Mouse (Mus musculus) spleen, embryonic (tissue): ENCODE measurements around the gene Lin28b.

Experiments used
- CTCF ChIA-PET: fragments of 350-600 bp; sonication (Branson Sonifier 250); formaldehyde crosslinking; loops from one replicate; lab custom pipeline; 2022; lab: Charles Lee

The Lin28b gene

DNA sequence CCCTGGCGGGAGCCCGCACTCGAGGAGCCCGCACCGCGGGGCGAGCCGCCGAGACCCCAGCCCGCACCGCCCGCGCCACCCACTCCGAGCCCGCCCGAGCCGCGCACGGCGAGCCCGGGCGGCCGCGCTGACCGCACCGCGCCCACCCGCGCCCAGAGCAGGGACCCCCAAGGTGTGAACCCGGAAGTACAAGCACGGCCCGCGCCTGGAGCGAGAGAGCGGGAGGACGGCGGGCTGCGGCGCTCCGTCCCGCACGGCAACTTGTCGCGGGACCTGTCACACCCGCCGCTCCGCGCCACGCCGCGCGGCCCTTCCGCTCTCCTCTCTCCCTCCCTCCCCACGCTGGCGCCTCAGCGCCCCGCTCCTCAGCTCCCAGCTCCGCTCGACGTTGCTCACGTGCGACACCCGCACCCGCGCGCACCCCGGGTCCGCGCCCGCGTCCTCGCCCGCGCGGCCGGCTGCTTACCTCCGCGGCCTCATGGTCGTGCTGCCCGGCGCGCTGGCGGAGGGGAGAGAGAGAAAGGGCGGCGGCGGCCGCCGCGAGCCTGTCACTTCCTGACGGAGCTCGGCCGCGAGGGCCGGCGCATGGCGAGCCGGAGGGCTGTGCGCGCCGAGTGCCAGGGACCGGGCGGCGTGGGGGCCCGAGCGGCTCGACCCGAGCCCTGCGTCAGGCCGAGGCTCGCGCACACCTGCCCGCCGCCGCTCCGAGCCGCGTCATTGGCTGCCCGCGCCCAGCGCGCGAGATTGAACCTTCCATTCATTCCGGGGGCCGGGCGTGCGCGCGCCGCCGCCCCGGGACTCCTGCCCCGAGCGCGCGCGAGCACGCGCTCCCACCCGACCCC lies at the start of gene Lin28b:
TSS of gene Lin28b (minus strand) at position 635 of the 842 bp plus-strand sequence.
- CTCF ChIA-PET, result no interaction called here

DNA sequence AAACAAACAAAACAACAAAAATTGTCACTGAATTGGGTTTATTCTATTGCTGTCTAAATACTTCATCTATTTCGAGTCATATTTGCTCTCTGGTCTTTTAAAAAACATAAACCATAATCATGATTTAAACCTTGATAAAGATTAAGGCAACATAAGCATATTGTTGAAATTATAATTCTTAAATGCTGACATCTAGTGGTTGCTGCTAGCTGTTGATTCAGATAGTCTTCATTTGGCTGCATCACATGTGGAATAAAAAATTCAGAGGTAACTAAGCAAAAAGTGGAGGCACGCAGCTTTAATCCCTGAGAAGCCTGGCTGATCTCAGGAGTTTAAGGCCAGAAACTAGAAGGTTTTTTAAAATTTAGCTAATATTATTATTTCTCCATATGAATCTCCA lies 25.6 kb upstream of the Lin28b start:
- CTCF ChIA-PET, result no interaction called here

DNA sequence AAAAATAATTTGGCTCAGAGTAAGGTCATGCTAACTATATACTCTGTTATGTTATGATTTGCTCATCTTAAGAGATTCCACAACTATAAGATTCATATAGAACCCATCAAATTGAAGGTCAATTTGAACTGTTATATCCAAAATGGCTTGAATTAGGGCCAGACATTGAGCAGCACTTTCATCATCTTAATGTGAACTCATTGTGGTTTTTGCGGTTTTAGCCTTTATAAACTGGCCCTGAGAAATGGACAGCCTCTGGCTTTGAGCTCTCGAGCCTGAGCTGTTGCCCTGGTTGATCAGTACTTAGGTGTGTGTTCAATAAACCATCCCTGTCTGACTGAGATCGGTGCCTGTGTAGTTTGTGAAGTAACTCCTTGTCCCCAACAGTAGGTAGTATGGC lies 24.5 kb upstream of the Lin28b start:
- CTCF ChIA-PET, result no interaction called here

DNA sequence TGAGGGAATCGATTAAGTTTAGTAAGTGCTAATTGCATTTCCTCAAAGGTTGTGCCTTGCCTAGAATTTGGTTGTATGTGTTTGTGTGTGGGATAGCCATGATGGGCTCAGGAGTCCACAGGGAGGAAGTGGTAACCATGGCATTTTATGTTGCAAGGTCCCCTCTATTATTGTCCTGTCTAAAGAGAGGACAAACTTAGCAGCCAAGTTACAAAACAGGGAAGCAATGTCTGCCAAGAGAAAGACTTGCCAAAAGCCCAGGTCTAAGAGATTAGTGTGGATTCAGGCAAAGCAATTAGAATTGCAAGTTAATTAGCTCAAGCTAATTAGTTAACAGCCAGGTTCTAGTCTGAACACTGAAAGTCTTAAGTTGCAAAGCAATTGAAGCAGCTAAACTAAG lies 14.1 kb upstream of the Lin28b start:
- CTCF ChIA-PET, result no interaction called here

DNA sequence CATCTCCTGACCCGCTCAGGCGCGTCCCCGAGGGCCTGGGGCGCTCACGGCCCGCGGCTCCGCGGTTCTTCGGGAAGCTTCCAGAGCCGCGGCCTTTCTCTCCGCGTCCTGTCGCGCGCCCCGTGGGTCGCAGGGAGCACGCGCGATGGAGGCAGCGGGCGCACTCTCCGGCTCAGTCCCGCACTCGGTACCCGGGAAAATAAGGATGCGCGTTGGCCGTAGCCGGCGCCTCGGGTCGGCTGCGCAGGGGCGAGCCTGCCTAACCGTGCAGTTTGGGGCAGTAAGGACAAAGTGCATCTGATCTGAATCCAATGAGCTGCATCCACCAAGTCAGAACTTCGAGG lies 380 bp upstream of the Lin28b start:
- CTCF ChIA-PET, result no interaction called here

DNA sequence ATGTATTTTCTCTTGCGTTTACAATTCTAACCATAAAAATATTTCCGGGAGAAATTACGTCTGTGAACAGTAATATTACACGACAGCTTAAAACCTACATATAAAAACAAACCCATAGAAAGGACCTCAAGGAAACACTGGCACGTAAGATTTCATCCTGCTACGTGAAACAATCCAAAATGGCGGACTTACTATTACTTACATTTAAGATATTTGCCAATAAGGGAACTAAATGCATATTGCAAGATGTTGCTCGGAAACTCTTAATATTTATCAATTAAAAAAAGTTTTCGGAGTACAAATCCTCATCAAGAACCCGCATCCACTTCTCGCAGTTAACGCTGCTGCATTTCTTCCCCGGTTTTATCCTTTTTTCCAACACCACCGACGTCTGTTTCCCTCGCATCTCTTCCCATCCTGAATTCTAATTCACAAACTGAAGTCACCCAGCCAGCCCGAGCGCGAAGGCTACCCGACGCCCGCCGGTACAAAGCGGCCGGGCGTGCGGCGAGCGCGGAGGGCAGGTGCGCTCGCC lies 902 bp downstream of the Lin28b start:
- CTCF ChIA-PET, result no interaction called here

DNA sequence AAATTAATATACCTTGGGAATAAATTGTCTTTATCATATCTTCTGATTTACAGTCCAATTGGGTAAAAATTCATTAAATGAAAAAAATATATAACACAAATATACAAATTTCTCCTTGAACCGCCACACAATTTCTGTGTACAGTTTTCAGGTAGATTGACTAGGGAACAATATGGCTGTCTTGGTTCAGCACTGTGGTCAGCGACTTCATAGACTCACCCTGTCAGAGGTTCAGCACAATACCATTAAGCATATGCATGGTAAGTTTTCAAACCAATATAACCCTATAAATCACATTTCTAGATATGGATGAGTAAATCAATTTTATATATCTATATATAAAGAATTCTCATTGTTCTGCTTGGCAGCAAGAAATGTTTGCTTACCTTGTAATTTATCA lies 3.0 kb downstream of the Lin28b start:
- CTCF ChIA-PET, result no interaction called here

DNA sequence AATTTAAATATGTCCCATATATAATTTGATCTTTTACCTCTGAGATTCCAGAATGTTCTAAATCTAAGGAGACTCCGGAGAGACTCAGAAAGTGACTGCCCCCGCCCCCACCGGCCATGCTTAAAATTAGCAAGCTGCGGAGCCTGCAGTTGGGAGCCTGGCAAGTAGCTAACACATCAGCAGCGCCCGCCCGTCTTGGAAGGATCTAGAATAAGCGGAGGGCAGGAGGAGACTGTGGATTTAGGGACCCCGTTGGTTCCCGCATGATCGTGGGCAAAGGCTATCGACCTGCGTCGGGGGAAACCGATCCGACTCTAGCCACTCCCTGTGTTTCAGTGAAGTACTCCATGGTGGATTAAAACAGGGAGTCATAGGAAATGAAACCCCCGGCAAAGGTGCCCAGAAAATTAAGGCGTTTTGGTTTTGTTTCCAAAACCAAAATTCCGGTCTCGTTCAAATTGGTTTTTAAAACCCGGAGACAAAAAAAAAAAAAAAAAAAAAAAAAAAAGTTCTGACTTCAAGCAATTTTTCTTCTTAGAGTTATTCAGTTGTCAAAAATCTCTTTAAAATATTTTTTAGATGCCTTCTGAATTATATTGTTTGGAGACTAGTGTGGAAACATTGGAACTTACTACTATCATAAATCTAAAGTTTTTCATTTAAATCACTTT lies 12.4 kb downstream of the Lin28b start:
- CTCF ChIA-PET, result no interaction called here

DNA sequence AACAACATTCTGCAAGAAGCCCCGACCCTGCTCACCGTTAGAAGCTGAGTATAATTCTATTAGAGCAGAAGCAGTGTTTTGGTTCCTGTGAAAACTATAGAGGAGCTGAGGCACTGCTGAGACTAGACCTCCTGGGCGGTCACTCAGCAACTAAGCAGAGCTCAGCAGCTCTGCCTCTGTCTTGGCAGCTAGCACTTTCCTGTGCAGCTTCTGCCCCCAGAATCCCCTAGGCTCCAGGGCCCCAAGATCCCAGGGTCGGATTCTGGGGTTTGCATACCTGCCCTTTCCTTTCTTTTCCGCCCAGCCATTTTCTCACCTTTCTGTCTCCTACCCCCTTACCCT lies 13.1 kb downstream of the Lin28b start:
- CTCF ChIA-PET, result no interaction called here

DNA sequence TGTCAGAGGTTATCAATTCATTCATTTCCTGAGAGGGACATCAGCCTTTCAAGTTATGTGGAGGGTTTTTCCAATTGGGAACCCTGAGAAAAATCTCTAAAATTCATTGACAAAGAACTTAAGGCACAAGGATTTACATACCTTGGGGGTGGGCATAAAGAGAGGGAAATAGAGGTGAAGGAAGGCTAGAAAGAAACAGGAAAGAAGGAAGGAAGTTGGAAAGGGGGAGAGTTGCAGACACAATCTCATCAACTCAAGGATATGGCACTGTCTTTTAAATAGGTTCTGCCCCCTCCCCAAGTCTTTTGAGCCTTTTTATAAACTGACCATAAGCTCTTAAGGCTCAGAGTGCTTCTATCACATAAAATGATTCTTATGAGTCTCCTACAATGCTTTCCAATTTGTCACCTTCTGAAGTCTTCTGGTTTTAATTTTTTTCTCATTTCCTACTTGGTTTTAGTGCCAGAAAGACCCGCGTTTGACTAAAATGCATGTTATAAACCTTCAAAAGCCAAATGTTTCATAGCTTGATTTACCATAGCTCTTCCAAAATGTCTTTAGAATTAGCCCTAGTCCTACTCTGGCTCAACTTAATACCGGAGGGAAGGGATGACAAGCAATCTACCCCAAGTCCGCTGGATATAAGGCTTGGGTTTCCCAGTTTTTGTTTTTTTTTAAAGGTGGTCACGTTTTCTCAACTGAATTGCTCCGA lies 13.6 kb downstream of the Lin28b start:
- CTCF ChIA-PET, result no interaction called here

DNA sequence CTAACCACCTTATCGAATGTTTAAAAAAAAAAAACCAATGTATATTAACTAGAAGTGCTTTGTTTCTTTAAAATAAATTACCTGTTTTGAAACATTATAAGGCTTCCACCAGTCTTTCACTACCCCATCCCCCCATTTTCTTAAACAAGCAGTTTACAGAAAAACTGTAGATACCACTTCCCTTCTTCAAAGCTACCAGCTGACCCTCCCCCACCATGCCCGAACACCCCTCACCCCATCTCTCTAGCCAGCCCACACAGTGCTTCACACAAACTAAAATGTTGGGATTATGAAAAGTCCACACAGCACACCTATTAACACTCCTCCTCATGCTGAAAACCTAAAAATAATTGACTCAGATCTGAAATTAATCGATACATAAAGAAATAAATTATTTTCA lies 14.9 kb downstream of the Lin28b start:
- CTCF ChIA-PET, result no interaction called here

DNA sequence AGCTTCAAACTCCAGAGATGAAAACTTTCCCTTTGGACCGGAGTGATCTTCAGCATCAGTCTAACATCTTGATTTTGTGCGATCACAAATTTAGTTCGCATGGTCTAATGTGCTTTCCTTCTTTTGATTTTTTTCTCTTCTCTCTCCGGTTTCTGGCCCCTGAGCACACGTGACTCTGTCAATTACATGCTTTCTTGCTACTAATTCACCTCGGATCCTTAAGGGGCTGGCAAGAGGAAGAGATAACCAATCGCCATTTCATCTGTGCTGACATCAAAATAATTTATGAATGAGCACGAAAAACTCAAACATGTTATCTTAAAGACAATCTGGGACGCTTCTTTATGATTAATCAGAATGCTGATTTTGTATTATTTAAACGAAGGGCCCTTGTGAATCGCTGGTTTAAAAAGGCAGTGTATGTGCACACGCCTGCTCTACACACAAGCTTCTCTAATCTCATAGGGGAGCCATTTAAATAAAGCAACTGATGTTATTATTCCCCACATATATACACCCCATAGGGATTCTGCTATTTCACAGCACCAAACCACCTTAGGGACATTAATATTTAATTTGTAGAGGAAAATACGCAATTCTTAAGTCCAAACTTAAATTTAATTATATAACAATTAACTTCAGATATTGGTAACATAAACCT lies 16.0 kb downstream of the Lin28b start:
- CTCF ChIA-PET, result no interaction called here

DNA sequence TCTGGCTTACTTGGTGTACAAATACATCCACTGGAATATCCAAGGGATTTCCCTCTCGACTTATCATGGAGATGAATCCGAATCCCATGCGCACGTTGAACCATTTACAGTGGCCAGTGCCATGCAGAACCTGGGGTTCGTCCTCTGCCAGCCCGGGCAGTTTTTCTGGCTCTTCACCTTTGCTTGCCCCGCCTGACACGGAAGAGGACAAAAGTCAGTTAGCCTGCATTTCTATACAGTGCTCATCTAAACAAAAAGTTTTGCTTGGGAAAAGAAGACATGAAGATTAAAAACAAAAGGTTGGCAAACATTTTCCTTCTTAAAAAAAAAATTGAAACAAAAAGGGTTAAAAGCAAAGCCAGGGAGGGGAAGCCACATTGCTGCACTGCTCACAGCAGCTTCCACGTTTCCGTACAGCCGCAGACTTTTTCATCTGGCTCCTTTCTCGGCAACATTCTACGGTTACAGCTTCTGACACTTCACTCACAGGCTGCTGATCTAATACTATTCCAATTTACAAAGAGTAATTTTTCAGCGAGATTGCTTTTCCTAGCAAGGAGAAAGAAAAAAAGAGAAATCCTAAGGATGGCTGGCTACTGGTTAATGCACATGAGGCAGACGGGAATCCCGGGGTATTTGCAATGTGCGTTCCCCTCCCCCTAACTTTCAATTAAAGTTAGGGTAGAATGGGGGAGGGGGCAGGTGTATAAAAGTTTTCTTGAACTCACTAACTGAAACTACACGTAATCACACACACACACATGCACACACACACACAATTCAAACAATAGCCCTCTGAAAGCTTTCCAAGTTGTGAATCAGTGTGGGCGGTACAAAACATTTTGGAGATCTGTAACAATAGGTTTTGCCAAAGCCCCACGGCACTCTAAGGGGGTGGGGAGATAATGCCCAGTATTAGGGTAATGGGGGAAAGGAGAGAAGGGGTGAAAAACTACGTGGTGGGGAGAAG lies 16.9 kb downstream of the Lin28b start:
- CTCF ChIA-PET, result no interaction called here

DNA sequence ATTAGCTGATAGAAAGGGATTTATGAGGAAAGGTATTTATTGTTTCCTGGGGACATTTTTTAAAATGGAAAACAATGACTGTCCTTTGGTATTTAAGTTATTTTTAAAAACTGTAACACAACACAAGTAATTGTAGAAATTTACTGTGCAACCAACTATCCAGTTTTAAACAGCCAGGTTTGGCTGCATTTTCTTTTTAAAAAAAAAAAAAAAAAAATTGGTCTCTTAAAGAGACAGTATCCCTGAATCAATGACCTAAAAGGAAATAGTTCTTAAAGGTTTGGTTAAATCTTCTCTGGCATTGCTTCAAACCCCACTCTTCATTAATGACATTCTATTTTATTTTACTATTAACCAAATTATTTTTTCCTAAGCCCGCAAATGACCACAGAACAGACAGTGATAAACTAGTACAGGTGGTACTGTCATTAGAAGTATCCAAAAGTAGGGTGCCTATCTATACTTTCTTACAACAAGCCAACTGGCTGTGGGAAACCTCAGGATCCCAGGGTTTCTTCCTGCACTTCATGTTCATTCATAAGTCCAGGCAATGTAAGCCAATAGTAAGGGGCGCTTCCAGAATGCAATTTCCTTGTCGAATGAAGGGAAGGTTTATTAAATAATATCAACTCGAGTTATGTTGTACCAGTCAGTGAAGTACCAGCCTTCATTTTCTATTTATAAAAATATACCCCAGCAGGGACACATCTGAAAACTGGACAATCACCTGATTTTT lies 17.8 kb downstream of the Lin28b start:
- CTCF ChIA-PET, result no interaction called here

DNA sequence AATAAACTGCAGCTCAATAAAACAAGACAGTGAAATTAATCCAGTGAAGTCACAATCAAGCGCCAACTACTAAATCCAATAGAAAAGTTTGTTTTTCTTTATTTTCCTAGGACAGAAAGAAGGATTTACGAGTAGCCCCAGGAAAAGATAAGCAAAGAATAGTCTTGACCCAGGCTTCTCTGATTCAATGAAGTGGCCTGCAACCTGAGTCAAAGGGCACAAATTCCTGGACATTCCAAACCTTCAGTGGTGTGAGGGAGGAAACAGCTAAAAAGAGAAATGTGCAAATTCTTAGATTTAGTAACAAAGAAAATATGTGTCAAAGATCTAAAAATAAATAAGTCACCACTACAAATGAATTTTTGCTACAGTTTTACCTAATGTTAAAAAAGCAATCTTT lies 27.6 kb downstream of the Lin28b start:
- CTCF ChIA-PET, result no interaction called here

DNA sequence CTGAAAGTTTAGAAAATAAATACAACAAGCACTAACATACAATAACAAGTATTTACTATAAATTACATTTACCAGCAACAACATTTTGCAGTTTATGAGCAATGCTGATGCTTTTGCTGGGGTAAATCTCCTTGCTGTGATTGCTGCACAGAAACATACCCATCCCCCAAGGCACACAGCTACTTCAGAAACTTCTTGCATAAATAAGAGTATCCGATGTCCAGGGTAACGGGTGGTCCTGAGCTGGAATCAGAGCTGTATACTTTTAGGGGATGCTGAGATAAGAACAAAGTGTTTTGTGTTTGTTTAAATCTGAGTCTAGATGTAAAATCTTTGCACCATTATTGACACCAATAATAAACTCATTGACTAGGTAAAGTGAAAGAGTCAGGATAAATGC lies 28.1 kb downstream of the Lin28b start:
- CTCF ChIA-PET, result no interaction called here

DNA sequence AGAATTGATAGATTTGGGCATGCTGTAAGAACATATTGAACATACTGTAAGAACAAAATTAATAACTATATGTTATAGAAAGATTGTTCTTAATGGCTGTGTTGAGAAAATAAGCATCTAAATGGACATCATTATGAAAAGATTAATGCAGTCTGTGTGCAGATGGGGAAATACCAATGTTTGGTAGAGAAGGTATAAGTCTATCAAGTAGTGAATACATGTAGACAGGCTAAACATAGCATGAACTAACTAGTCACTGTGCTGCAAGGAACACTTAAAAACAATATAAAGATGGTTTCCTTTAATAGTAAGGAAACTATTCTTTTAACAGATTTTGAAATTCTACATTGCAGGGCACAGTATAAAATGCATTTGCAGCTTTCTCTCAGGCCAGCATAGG lies 39.6 kb downstream of the Lin28b start:
- CTCF ChIA-PET, result interaction anchor here (0.6 kb wide), 1 partner anchor 618 kb away, joined by 7 read pairs; no protein-coding TSS in a partner anchor

DNA sequence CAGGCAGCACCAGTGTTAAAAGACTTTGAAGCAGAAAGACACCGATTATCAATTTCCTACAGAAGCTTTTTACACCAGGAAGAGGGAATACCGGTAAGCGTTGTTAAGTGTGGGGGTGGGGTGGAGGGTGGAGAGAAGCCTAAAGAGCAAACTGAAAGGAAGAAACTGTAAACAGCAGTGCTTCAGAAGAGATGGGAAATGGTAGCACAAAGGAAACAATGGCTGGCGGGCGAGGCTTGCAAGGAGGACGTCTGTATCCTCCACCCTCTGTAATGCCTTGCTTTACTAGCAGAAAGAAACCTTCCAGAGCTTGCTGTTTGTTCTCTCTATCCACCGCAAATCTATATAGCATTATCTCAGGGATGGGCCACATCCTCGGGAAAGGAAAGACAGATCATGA lies 40.0 kb downstream of the Lin28b start:
- CTCF ChIA-PET, result interaction anchor here (0.6 kb wide), 1 partner anchor 618 kb away, joined by 7 read pairs; no protein-coding TSS in a partner anchor

DNA sequence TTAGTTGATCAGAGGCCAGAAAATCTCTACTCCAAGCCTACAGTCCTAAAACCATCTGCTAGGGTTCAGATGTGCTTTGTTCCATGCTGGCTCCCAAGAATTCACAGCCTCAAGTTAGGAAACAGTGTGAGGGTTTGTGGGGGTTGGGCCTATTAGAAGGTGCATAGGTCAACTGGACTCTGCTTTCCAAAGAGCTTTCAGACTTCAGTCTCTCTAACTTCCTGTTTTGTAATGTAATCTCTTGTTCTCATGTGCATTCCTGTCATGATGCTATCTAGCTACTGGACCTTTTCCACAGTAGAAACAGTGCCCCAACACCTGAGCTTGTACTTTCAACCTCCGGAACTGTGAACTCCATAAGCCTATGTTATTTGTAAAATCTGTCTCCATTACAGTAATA lies 63.8 kb downstream of the Lin28b start:
- CTCF ChIA-PET, result no interaction called here

DNA sequence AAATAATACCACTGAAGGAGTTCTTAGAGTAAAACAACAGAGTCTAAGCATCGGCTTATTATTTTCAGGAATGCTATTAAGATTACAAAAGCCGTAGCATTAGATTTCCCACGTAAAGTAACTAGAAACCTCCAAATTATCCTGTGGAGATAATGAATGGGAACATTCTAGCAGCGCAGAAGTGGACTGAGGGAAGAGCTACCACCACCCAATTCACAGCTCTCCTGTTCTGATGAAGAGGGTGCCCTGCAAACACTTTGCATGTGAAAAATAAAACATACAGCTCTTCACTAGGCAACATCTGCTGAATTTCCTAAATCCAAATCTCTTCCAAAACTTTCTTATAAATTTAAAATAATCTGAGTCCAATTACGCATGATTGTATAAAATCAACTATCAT lies 74.1 kb downstream of the Lin28b start:
- CTCF ChIA-PET, result no interaction called here
